In genomic region chr13:94250188-94250587, GRCm38 (mm10) we compare ENCODE assay signal across 29 mouse cellular contexts.
"Had no signal": no experiment of that assay in that cellular context is flagged by ENCODE, and none has a peak within 500 bp of the region (broad histone marks: within the 10 kb centered on the region; RNA-seq: fewer than 3 reads in every experiment).

No protein-coding gene starts in this region.

- H3K27ac ChIP-seq: left cerebral cortex, adult 2 months; limb, embryonic 10.5 days; limb, embryonic 12.5 days; limb, embryonic 13.5 days; limb, embryonic 15.5 days; liver, embryonic 13.5 days; liver, embryonic 14.5 days; liver, embryonic 15.5 days; lung, embryonic 15.5 days; macrophage; midbrain, embryonic 10.5 days; midbrain, embryonic 12.5 days; midbrain, embryonic 13.5 days; midbrain, embryonic 15.5 days had no signal

- H3K9me3 ChIP-seq: limb, embryonic 10.5 days; limb, embryonic 12.5 days; limb, embryonic 13.5 days; limb, embryonic 15.5 days; liver, embryonic 13.5 days; liver, embryonic 15.5 days; lung, embryonic 15.5 days; megakaryocyte, embryonic 14.5 days; midbrain, embryonic 10.5 days; midbrain, embryonic 12.5 days; midbrain, embryonic 13.5 days; midbrain, embryonic 15.5 days had no signal

- H3K4me3 ChIP-seq: left cerebral cortex, adult 2 months; limb, embryonic 10.5 days; limb, embryonic 12.5 days; limb, embryonic 13.5 days; limb, embryonic 15.5 days; liver, embryonic 13.5 days; liver, embryonic 15.5 days; lung, embryonic 15.5 days; megakaryocyte, embryonic 14.5 days; midbrain, embryonic 10.5 days; midbrain, embryonic 12.5 days; midbrain, embryonic 13.5 days; midbrain, embryonic 15.5 days; myocyte had no signal

- H3K4me1 ChIP-seq: liver, embryonic 13.5 days; liver, embryonic 15.5 days; lung, embryonic 15.5 days; midbrain, embryonic 15.5 days had no signal

- H3K9ac ChIP-seq: limb, embryonic 12.5 days; limb, embryonic 13.5 days; limb, embryonic 15.5 days; liver, embryonic 13.5 days; liver, embryonic 14.5 days; liver, embryonic 15.5 days; lung, embryonic 14.5 days; lung, embryonic 15.5 days; midbrain, embryonic 12.5 days; midbrain, embryonic 13.5 days; midbrain, embryonic 15.5 days had no signal

- H3K4me2 ChIP-seq: limb, embryonic 12.5 days; limb, embryonic 13.5 days; limb, embryonic 15.5 days; liver, embryonic 13.5 days; liver, embryonic 15.5 days; lung, embryonic 14.5 days; lung, embryonic 15.5 days; midbrain, embryonic 11.5 days; midbrain, embryonic 12.5 days; midbrain, embryonic 13.5 days; midbrain, embryonic 15.5 days had no signal

- DNase-seq: layer of hippocampus, postnatal 36 days; left cerebral cortex, postnatal 4 days; liver, embryonic 13.5 days; lung, adult 18-20 months; lung, adult 2 months; lung, embryonic 14.5 days; lung, postnatal 10 days; lung, postnatal 14 days; lung, postnatal 36 days; lung, postnatal 4 days; midbrain, embryonic 14.5 days had no signal

- H3K27me3 ChIP-seq: limb, embryonic 12.5 days; limb, embryonic 13.5 days; limb, embryonic 15.5 days; liver, embryonic 13.5 days; liver, embryonic 15.5 days; lung, embryonic 15.5 days; megakaryocyte, embryonic 14.5 days; midbrain, embryonic 12.5 days; midbrain, embryonic 13.5 days; midbrain, embryonic 15.5 days had no signal

- ATAC-seq: lung, postnatal 0 days; midbrain, embryonic 13.5 days; midbrain, embryonic 15.5 days; midbrain, embryonic 16.5 days had no signal

- H3K36me3 ChIP-seq: limb, embryonic 10.5 days; liver, embryonic 13.5 days; liver, embryonic 15.5 days; lung, embryonic 15.5 days; midbrain, embryonic 10.5 days; midbrain, embryonic 12.5 days; midbrain, embryonic 13.5 days; midbrain, embryonic 15.5 days had no signal
